Mouse (Mus musculus): ENCODE results near the gene Xylt1. TPM values are rescaled to one million over a fixed set of nuclear protein-coding genes. Genes with fewer than 3 reads are reported as not detected.
A peak's percentile ranks its signal among the peaks of the same experiment; 100 is the strongest.

Gene Xylt1
- total RNA-seq, 2 experiments from 2014 or later, result 53.3 to 55.2 TPM

- DNase-seq (ENCODE audit: extremely low spot score in 1 of 2, low spot score in 2 of 2), result no peak
- intact Hi-C loops (cut with DNase I), result no loop called here
These were observed 45.6 kb downstream of the Xylt1 start for GRCm38 (mm10) chr7:117426366-117426765.

- DNase-seq (ENCODE audit: extremely low spot score in 1 of 2, low spot score in 2 of 2), result no peak
- intact Hi-C loops (cut with DNase I), result no loop called here
These were observed 48.0 kb downstream of the Xylt1 start for GRCm38 (mm10) chr7:117428690-117429224.

GRCm38 (mm10) chr7:117429483-117429882 lies 48.7 kb downstream of the Xylt1 start:
- intact Hi-C loops (cut with DNase I), result no loop called here
- DNase-seq (ENCODE audit: extremely low spot score in 1 of 2, low spot score in 2 of 2), result no peak

DNA sequence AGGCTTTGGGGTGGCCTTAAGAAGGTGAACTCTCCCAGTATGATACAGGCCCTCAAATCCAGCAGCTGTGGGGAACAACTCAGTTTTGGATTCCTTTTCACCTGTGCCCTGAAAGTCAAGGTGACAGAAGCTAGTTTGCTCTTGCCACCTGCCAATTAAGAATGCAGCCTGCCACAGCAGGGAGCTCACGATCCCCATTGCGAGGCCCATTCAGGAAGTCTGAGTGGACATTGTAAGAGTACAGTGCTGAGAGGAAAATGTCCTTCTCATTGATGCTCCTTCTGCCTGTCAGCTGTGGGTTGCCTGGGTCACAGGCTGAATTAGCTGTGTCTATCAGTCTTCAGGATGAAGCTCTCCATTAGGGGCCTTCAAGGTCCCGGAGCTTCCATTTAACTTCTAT lies 49.1 kb downstream of the Xylt1 start:
- intact Hi-C loops (cut with DNase I), result no loop called here
- no peak for DNase-seq (ENCODE audit: extremely low spot score in 1 of 2, low spot score in 2 of 2)

DNA sequence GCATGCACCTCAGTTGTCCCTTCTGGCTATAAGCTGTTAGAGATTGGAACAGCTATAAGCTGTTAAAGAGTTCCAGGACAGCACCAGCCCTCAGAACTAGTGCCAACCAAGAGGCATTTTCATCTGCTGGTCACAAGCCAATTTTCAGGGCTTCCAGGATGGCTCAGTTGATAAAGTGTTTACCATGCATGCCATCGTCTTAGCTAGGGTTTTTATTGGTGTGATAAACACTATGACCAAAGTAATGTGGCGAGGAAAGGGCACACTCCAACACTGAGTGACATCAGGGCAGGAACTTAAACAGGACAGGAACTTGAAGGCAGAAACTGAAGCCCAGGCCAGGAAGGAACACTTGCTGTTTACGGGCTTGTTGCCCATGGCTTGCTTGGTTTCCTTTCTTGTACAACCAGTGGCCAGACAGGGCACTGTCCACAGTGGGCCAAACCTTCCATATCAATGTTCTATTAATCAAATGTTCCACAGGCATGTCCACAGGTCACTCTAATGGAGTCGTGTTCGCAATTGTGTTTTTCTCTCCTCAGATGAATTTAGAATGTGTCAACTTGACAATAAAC lies 49.7 kb downstream of the Xylt1 start:
- no peak for DNase-seq (ENCODE audit: extremely low spot score in 1 of 2, low spot score in 2 of 2)
- intact Hi-C loops (cut with DNase I), result no loop called here

GRCm38 (mm10) chr7:117433641-117434040 lies 52.9 kb downstream of the Xylt1 start:
- DNase-seq (ENCODE audit: extremely low spot score in 1 of 2, low spot score in 2 of 2), result peak; percentile 51 to 52
- intact Hi-C loops (cut with DNase I), result no loop called here

DNA sequence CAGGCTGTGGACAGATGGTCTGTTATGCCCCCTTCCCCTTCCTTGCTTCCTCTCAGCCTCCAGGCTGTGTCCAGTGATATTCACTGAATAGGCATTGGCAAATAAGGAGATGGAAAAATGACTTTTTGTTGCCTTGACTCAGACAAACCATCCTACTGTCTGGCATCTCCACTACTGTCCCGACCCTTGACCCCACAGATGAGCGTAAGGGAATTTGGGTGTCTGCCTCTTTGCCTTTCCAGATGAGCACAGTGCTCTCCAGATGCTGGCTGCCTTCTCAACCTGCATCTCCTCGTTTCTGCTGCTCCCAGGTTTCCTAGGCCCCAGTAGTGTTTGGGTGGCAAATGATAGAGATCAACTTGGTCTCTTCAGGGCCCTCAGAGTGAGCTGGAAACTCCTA lies 54.3 kb downstream of the Xylt1 start:
- intact Hi-C loops (cut with DNase I), result no loop called here
- DNase-seq (ENCODE audit: extremely low spot score in 1 of 2, low spot score in 2 of 2), result no peak

- intact Hi-C loops (cut with DNase I), result no loop called here
- peak; percentile 54 to 72 for DNase-seq (ENCODE audit: extremely low spot score in 1 of 2, low spot score in 2 of 2)
These were observed 55.1 kb downstream of the Xylt1 start for GRCm38 (mm10) chr7:117435730-117436441.

GRCm38 (mm10) chr7:117436892-117437291 lies 56.1 kb downstream of the Xylt1 start:
- intact Hi-C loops (cut with DNase I), result no loop called here
- no peak for DNase-seq (ENCODE audit: extremely low spot score in 1 of 2, low spot score in 2 of 2)

- DNase-seq (ENCODE audit: extremely low spot score in 1 of 2, low spot score in 2 of 2), result peak; percentile 40 to 55
- intact Hi-C loops (cut with DNase I), result no loop called here
These were observed 60.2 kb downstream of the Xylt1 start for GRCm38 (mm10) chr7:117440994-117441393.

DNA sequence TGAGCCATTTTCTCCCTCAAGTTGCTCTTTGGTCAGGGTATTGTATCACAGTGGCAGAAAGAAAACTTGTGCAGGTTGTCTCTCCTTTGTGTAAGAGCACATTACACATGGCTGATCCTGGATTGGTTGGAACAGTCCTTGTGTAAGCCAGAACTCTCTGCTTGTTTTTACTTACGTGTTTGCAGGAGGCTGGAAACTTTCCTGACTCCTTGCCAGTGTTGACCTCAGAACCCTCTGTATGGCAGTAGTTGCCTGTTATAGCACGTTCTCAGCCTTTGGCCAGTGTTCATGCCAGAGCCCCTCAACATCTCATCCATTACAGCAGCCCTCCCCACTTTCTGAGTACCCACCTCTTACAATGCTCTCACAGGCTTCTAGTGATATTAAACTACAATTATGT lies 61.9 kb downstream of the Xylt1 start:
- DNase-seq (ENCODE audit: extremely low spot score in 1 of 2, low spot score in 2 of 2), result no peak
- intact Hi-C loops (cut with DNase I), result no loop called here

GRCm38 (mm10) chr7:117443215-117443614 lies 62.4 kb downstream of the Xylt1 start:
- intact Hi-C loops (cut with DNase I), result no loop called here
- DNase-seq (ENCODE audit: extremely low spot score in 1 of 2, low spot score in 2 of 2), result no peak

DNA sequence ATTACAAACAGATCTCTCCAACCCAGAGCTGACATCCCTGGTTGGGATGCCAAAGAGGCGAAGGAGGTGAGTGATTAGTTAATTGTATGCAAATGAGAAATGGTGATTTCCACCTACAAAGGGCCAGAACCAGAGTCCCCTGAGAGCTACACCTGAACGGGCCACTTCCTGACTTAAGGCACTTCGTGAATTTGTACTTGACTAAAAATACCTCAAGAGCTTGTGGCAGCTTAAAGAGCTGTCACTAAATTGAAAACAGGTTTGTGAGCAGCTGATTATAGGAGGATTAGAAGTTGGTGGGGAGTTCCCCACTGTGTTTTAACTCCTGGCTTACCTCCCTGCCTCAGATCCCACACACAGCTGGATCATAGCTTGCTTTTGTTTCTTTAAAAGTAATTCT lies 64.7 kb downstream of the Xylt1 start:
- no peak for DNase-seq (ENCODE audit: extremely low spot score in 1 of 2, low spot score in 2 of 2)
- intact Hi-C loops (cut with DNase I), result no loop called here

DNA sequence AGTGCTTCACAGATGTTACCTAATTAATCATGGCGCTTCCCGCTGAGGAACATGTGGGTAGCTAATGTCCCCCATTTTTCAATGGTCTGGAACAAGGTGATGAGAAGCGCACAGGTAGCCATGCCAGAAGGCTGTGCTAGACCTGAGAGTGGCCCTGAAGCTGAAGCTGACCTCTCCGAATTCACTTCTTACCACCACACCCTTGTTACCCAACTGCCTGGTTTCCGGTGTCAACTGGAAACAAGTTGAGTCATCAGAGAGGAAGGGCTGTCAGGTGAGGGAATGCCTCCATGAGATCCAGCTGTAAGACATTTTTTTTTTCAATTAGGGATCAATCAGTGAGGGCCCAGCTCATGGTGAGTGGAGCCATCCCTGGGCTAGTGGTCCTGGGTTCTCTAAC lies 68.8 kb downstream of the Xylt1 start:
- intact Hi-C loops (cut with DNase I), result no loop called here
- DNase-seq (ENCODE audit: extremely low spot score in 1 of 2, low spot score in 2 of 2), result no peak

- intact Hi-C loops (cut with DNase I), result no loop called here
- DNase-seq (ENCODE audit: extremely low spot score in 1 of 2, low spot score in 2 of 2), result no peak
These were observed 70.4 kb downstream of the Xylt1 start for GRCm38 (mm10) chr7:117451212-117451611.

DNA sequence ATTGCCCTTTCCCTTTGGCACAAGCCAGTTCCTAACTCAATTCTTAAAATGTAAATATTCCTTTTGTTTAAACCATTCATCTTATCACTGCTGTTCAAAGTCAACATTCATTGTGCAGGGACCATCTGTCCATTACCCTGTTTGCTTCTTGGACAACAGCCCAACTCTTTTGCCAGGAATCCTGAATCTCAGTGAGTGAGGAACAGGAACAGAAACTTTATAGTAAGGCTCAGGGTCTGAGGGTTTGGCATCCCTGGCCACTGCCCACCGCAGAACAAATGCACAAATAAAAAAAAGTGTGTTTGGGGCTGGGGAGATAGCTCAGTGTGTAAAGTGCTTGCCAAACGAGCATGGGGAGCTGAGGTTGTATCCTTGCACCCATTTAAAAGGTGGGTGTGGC lies 71.5 kb downstream of the Xylt1 start:
- intact Hi-C loops (cut with DNase I), result no loop called here
- no peak for DNase-seq (ENCODE audit: extremely low spot score in 1 of 2, low spot score in 2 of 2)

GRCm38 (mm10) chr7:117454789-117455548 lies 74.2 kb downstream of the Xylt1 start:
- no peak for DNase-seq (ENCODE audit: extremely low spot score in 1 of 2, low spot score in 2 of 2)
- intact Hi-C loops (cut with DNase I), result no loop called here

- peak; percentile 71 to 77 for DNase-seq (ENCODE audit: extremely low spot score in 1 of 2, low spot score in 2 of 2)
- intact Hi-C loops (cut with DNase I), result no loop called here
These were observed 81.6 kb downstream of the Xylt1 start for GRCm38 (mm10) chr7:117462196-117462935.

- DNase-seq (ENCODE audit: extremely low spot score in 1 of 2, low spot score in 2 of 2), result no peak
- intact Hi-C loops (cut with DNase I), result no loop called here
These were observed 84.2 kb downstream of the Xylt1 start for GRCm38 (mm10) chr7:117464956-117465355.

Data from left cerebral cortex, postnatal 10 days (tissue).